Mouse (Mus musculus) intestine, embryonic 16.5 days (tissue): ENCODE results near the gene Dusp16. TPM values are rescaled to one million over a fixed set of nuclear protein-coding genes. Genes with fewer than 3 reads are reported as not detected.

Source experiments
- ATAC-seq: fragments of 200-750 bp; cut with Nextera tagmentation; 2 replicates; pipeline ENCODE4 v1.8.0; 2017; ENCODE audit warnings: moderate TSS enrichment, moderate library complexity
- H3K27ac ChIP-seq: fragments of 300-500 bp; sonication (generic); 2 replicates; pipeline ENCODE4 v1.5.1; 2014; ENCODE audit warnings: mild to moderate bottlenecking, low read length
- H3K27me3 ChIP-seq: fragments of 300-500 bp; sonication (generic); replicated peaks from 2 replicates; pipeline ENCODE4 v1.6.1; 2014; ENCODE audit warnings: low read length, control low read depth, mixed read lengths; ENCODE audit not compliant: control insufficient read depth, insufficient read depth
- H3K36me3 ChIP-seq: fragments of 300-500 bp; sonication (generic); 2 replicates; pipeline ENCODE4 v1.6.1; 2014; ENCODE audit warnings: low read length, control low read depth; ENCODE audit not compliant: control insufficient read depth, insufficient read depth
- H3K4me1 ChIP-seq: fragments of 300-500 bp; sonication (generic); 2 replicates; pipeline ENCODE4 v1.6.1; 2014; ENCODE audit warnings: low read length, control low read depth, mixed read lengths; ENCODE audit not compliant: control insufficient read depth, insufficient read depth
- H3K4me2 ChIP-seq: fragments of 300-500 bp; sonication (generic); 2 replicates; pipeline ENCODE4 v1.6.1; 2014; ENCODE audit warnings: low read depth, low read length, control low read depth
- H3K4me3 ChIP-seq: fragments of 300-500 bp; sonication (generic); 2 replicates; pipeline ENCODE4 v1.5.1; 2014; ENCODE audit warnings: mild to moderate bottlenecking, low read length
- H3K9ac ChIP-seq: fragments of 300-500 bp; sonication (generic); 2 replicates; pipeline ENCODE4 v1.6.1; 2014; ENCODE audit warnings: low read depth, low read length
- H3K9me3 ChIP-seq: fragments of 300-500 bp; sonication (generic); 2 replicates; pipeline ENCODE4 v1.6.1; 2016; ENCODE audit warnings: low read length, control low read depth; ENCODE audit not compliant: control insufficient read depth
- WGBS: fragments of 180-500 bp; shearing (Covaris S2); extraction: QIAGEN DNeasy Blood & Tissue Kit; methylation state at CpG from one replicate; pipeline ENCODE4 v1.1.7; 2014; 5-methylcytosine and 5-hydroxymethylcytosine counted together
- polyA plus RNA-seq: library from polyadenylated mRNA; unstranded; fragments of >200 nt; fragmentation: Nextera tagmentation; extraction: Ambion mirVana; gene quantifications from 2 replicates; pipeline ENCODE4 v1.2.1, GENCODE M21; 2015

Gene Dusp16
- polyA plus RNA-seq, 1 experiment from 2014 or later, result 11.9 TPM

GRCm38 (mm10) chr6:134796297-134796696 is 3.9 kb upstream of the Dusp16 start:
- Histone ChIP-seq H3K27me3 (no peaks in the 10 kb centered on the region), H3K4me3 (no peak overlapping the region), H3K4me2 (no peak overlapping the region), H3K9ac (no peak overlapping the region), H3K27ac (no peak overlapping the region), H3K9me3 (no peaks in the 10 kb centered on the region), H3K36me3 (no peaks in the 10 kb centered on the region), H3K4me1 (0 out of 2 replicates have a peak, but pooled peaks cover 3% of the 10 kb centered on the region)
- ATAC-seq, result no peak
- 86% methylated on average over 10 of the region's 10 CpGs for WGBS

- Histone ChIP-seq H3K27ac (0 out of 2 replicates have a peak overlapping the region, but pooled peaks have one; percentile 19), H3K9ac (peak overlapping the region; percentile 27; the same call in 1 of the 2 replicates), H3K9me3 (no peaks in the 10 kb centered on the region), H3K36me3 (no peaks in the 10 kb centered on the region), H3K27me3 (no peaks in the 10 kb centered on the region), H3K4me2 (peak overlapping the region; percentile 51), H3K4me1 (peaks cover 8% of the 10 kb centered on the region), H3K4me3 (no peak overlapping the region; the same call in 1 of the 2 replicates)
- peak; percentile 21; the same call in 1 of the 2 replicates for ATAC-seq
- WGBS, result 22% methylated on average over 21 of the region's 21 CpGs
Observed at GRCm38 (mm10) chr6:134793911-134794520, 1.6 kb upstream of the Dusp16 start.

GRCm38 (mm10) chr6:134793046-134793806 is 801 bp upstream of the Dusp16 start:
- ATAC-seq, result no peak
- 49% methylated on average over 21 of the region's 21 CpGs for WGBS

GRCm38 (mm10) chr6:134791251-134792118 is 940 bp downstream of the Dusp16 start:
- Histone ChIP-seq H3K4me1 (peaks cover 8% of the 10 kb centered on the region), H3K27me3 (no peaks in the 10 kb centered on the region), H3K4me2 (peak overlapping the region; percentile 69), H3K9me3 (no peaks in the 10 kb centered on the region), H3K36me3 (no peaks in the 10 kb centered on the region), H3K4me3 (peak overlapping the region; percentile 79), H3K9ac (peak overlapping the region; percentile 97), H3K27ac (peak overlapping the region; percentile 98)
- ATAC-seq, result peak; percentile 49
- under 1% methylated on average over 45 of the region's 46 CpGs for WGBS

More at GRCm38 (mm10) chr6:134793046-134793806, 801 bp upstream of the Dusp16 start:
- no peaks in the 10 kb centered on the region for H3K27me3 ChIP-seq
- H3K9ac ChIP-seq, result peak overlapping the region; percentile 82
- no peaks in the 10 kb centered on the region for H3K9me3 ChIP-seq
- H3K4me1 ChIP-seq, result peaks cover 8% of the 10 kb centered on the region
- no peaks in the 10 kb centered on the region for H3K36me3 ChIP-seq
- peak overlapping the region; percentile 79 for H3K4me3 ChIP-seq
- H3K27ac ChIP-seq, result no peak overlapping the region; the same call in 1 of the 2 replicates
- H3K4me2 ChIP-seq, result peak overlapping the region; percentile 68

GRCm38 (mm10) chr6:134789100-134789499 is 3.3 kb downstream of the Dusp16 start:
- no peaks in the 10 kb centered on the region for H3K36me3 ChIP-seq
- WGBS, result 82% methylated on average over 6 of the region's 6 CpGs
- no peak overlapping the region for H3K4me3 ChIP-seq
- H3K9me3 ChIP-seq, result no peaks in the 10 kb centered on the region
- no peak overlapping the region for H3K27ac ChIP-seq
- H3K4me1 ChIP-seq, result peaks cover 7% of the 10 kb centered on the region
- H3K9ac ChIP-seq, result no peak overlapping the region
- no peak overlapping the region for H3K4me2 ChIP-seq
- ATAC-seq, result no peak
- no peaks in the 10 kb centered on the region for H3K27me3 ChIP-seq

- ATAC-seq, result no peak
- H3K36me3 ChIP-seq, result no peaks in the 10 kb centered on the region
- WGBS, result 65% methylated on average over 3 of the region's 3 CpGs
- H3K4me2 ChIP-seq, result no peak overlapping the region
- no peaks in the 10 kb centered on the region for H3K9me3 ChIP-seq
- H3K27ac ChIP-seq, result no peak overlapping the region
- no peak overlapping the region for H3K9ac ChIP-seq
- peaks cover 5% of the 10 kb centered on the region for H3K4me1 ChIP-seq
- H3K4me3 ChIP-seq, result no peak overlapping the region
- no peaks in the 10 kb centered on the region for H3K27me3 ChIP-seq
Observed at GRCm38 (mm10) chr6:134786426-134786825, 6.0 kb downstream of the Dusp16 start.

GRCm38 (mm10) chr6:134782900-134783299 is 9.5 kb downstream of the Dusp16 start:
- Histone ChIP-seq H3K4me3 (no peak overlapping the region), H3K4me1 (no peaks in the 10 kb centered on the region; the same call in 1 of the 2 replicates), H3K27me3 (no peaks in the 10 kb centered on the region), H3K4me2 (no peak overlapping the region), H3K9ac (no peak overlapping the region), H3K36me3 (no peaks in the 10 kb centered on the region), H3K27ac (no peak overlapping the region), H3K9me3 (no peaks in the 10 kb centered on the region)
- WGBS, result 92% methylated on average over 7 of the region's 7 CpGs
- ATAC-seq, result no peak

- Histone ChIP-seq H3K9ac (no peak overlapping the region), H3K27me3 (no peaks in the 10 kb centered on the region), H3K9me3 (no peaks in the 10 kb centered on the region), H3K36me3 (no peaks in the 10 kb centered on the region), H3K4me2 (no peak overlapping the region), H3K4me1 (no peaks in the 10 kb centered on the region; the same call in 1 of the 2 replicates), H3K27ac (no peak overlapping the region), H3K4me3 (no peak overlapping the region)
- 75% methylated on average over 7 of the region's 7 CpGs for WGBS
- peak; percentile 33; the same call in 1 of the 2 replicates for ATAC-seq
Observed at GRCm38 (mm10) chr6:134781494-134781913, 10.9 kb downstream of the Dusp16 start.

GRCm38 (mm10) chr6:134780024-134780423 is 12.4 kb downstream of the Dusp16 start:
- no peak overlapping the region for H3K9ac ChIP-seq
- no peaks in the 10 kb centered on the region for H3K9me3 ChIP-seq
- H3K4me3 ChIP-seq, result no peak overlapping the region
- WGBS, result 82% methylated on average over 2 of the region's 2 CpGs
- no peaks in the 10 kb centered on the region for H3K27me3 ChIP-seq
- no peak for ATAC-seq
- no peaks in the 10 kb centered on the region; the same call in 1 of the 2 replicates for H3K4me1 ChIP-seq
- no peak overlapping the region for H3K27ac ChIP-seq
- no peak overlapping the region for H3K4me2 ChIP-seq
- H3K36me3 ChIP-seq, result no peaks in the 10 kb centered on the region
